Mouse (Mus musculus) cortical plate, adult 2 months (tissue): ENCODE data around the gene Zfp874a.
"Not testable (repeated sequence)": the region's sequence is repeated elsewhere in the genome, so short reads cannot be mapped to it uniquely, and the experiment has no call there.

Experiments used
- CTCF ChIP-seq: fragments of 200-500 bp; IDR thresholded peaks from 2 replicates; pipeline ENCODE4 v1.5.1; 2011; ENCODE audit warnings: mild to moderate bottlenecking, control low read depth, low read length; ENCODE audit not compliant: insufficient read depth; ENCODE audit errors: extremely low read depth
- POLR2A ChIP-seq: fragments of 200-500 bp; IDR thresholded peaks from 2 replicates; pipeline ENCODE4 v1.6.1; 2011; ENCODE audit warnings: mild to moderate bottlenecking, low read length, control low read depth; ENCODE audit not compliant: insufficient read depth; ENCODE audit errors: extremely low read depth

DNA sequence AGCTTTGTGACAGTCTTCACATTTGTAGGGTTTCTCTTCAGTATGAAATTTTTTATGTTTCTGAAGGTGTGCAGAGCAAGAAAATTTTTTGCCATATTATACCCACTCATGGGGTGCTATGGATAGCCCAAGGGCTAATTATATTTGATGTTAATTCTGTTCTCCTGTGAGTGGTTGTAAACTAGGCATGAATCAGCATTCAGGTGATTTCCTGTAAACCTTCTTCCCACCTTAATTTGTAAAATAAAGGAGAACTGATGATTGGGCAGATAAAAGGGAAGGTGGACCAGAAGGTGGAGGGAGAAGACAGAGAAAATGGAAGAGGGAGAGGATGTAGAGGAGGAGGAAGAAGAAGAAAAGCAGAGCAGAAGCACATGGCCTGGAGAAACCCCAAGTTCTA is 25.7 kb downstream of the Zfp874a start:
- not testable (repeated sequence) for TF ChIP-seq CTCF, POLR2A
